Mouse (Mus musculus) MEL (cell line): ENCODE measurements around the gene Nrxn3. TPM values are rescaled to one million over a fixed set of nuclear protein-coding genes. Genes with fewer than 3 reads are reported as not detected.

Experiments
- DNase-seq: peaks from one replicate; pipeline ENCODE4 v3.0.0; 2011; ENCODE audit warnings: low read depth, low spot score
- H3K27ac ChIP-seq: 2 replicates; pipeline ENCODE4 v1.5.1; 2012; ENCODE audit warnings: low read depth, mild to moderate bottlenecking, control low read depth, low read length, moderate library complexity; ENCODE audit not compliant: control insufficient read depth
- H3K27me3 ChIP-seq, 2 experiments: fragments of 150-350 bp in 1 of 2; sonication (generic) in 1 of 2; 2 replicates each; pipeline ENCODE4 v1.6.1; 2012; ENCODE audit warnings: low read length in 2 of 2, mild to moderate bottlenecking in 2 of 2, improper control_type of control experiment in 1 of 2, moderate library complexity in 1 of 2; ENCODE audit not compliant: insufficient read depth in 2 of 2, control insufficient read depth in 1 of 2
- H3K36me3 ChIP-seq, 2 experiments: 2 replicates each; pipeline ENCODE4 v1.6.1; 2012 to 2014; ENCODE audit warnings: low read length in 2 of 2, improper control_type of control experiment in 1 of 2, inconsistent platforms in 1 of 2, mild to moderate bottlenecking in 1 of 2; ENCODE audit not compliant: insufficient read depth in 2 of 2, control insufficient read depth in 1 of 2
- H3K4me1 ChIP-seq, 2 experiments: fragments of 150-350 bp in 1 of 2; sonication (generic) in 1 of 2; 2 replicates each; pipeline ENCODE4 v1.6.1; 2012; ENCODE audit warnings: low read length in 2 of 2, improper control_type of control experiment in 1 of 2, mild to moderate bottlenecking in 1 of 2; ENCODE audit not compliant: insufficient read depth in 2 of 2, control insufficient read depth in 1 of 2
- H3K4me3 ChIP-seq, 2 experiments: fragments of 150-350 bp in 1 of 2; sonication (generic) in 1 of 2; 2 replicates each; pipeline ENCODE4 v1.5.1; 2012; ENCODE audit warnings: low read depth in 2 of 2, low read length in 2 of 2, mild to moderate bottlenecking in 2 of 2, moderate library complexity in 2 of 2, control low read depth in 1 of 2, improper control_type of control experiment in 1 of 2; ENCODE audit not compliant: control insufficient read depth in 1 of 2, insufficient read depth in 1 of 2
- H3K79me2 ChIP-seq: 2 replicates; pipeline ENCODE4 v1.6.1; 2012; ENCODE audit warnings: mild to moderate bottlenecking, low read length, moderate library complexity; ENCODE audit not compliant: control insufficient read depth, poor library complexity, insufficient read depth
- H3K9ac ChIP-seq: 2 replicates; pipeline ENCODE4 v1.6.1; 2012; ENCODE audit warnings: low read depth, mild to moderate bottlenecking, control low read depth, low read length, moderate library complexity; ENCODE audit not compliant: control insufficient read depth, poor library complexity, severe bottlenecking
- H3K9me3 ChIP-seq: fragments of 150-350 bp; sonication (generic); replicated peaks from 2 replicates; pipeline ENCODE4 v1.6.1; 2012; ENCODE audit warnings: mild to moderate bottlenecking, low read length, improper control_type of control experiment, moderate library complexity; ENCODE audit not compliant: insufficient read depth
- CHD2 ChIP-seq: IDR thresholded peaks from 2 replicates; pipeline ENCODE4 v1.6.1; 2011; ENCODE audit warnings: low read length, improper control_type of control experiment
- CTCF ChIP-seq, 3 experiments: IDR thresholded peaks in 2 of 3; conservative IDR thresholded peaks in 1 of 3; 2 replicates each; pipeline ENCODE4 v1.5.1; 2011 to 2012; ENCODE audit warnings: low read length in 3 of 3, low read depth in 2 of 3, mild to moderate bottlenecking in 2 of 3, improper control_type of control experiment in 1 of 3, inconsistent platforms in 1 of 3, mixed read lengths in 1 of 3, moderate library complexity in 1 of 3; ENCODE audit not compliant: control insufficient read depth in 1 of 3, insufficient read depth in 1 of 3, poor library complexity in 1 of 3, severe bottlenecking in 1 of 3
- E2F4 ChIP-seq: IDR thresholded peaks from 2 replicates; pipeline ENCODE4 v1.6.1; 2011; ENCODE audit warnings: low read depth, low read length, improper control_type of control experiment, borderline replicate concordance
- ELF1 ChIP-seq: IDR thresholded peaks from 2 replicates; pipeline ENCODE4 v1.6.1; 2014; ENCODE audit warnings: low read depth, mild to moderate bottlenecking, inconsistent platforms, low read length, improper control_type of control experiment, moderate library complexity
- ETS1 ChIP-seq: IDR thresholded peaks from 2 replicates; pipeline ENCODE4 v1.6.1; 2012; ENCODE audit warnings: low read depth, mild to moderate bottlenecking, inconsistent platforms, low read length, improper control_type of control experiment, moderate library complexity
- GABPA ChIP-seq: IDR thresholded peaks from 2 replicates; pipeline ENCODE4 v1.6.1; 2012; ENCODE audit warnings: low read depth, mild to moderate bottlenecking, inconsistent platforms, low read length, improper control_type of control experiment, moderate library complexity
- GATA1 ChIP-seq: IDR thresholded peaks from 2 replicates; pipeline ENCODE4 v1.6.1; 2011; ENCODE audit warnings: low read depth, low read length, improper control_type of control experiment
- JUND ChIP-seq: IDR thresholded peaks from 2 replicates; pipeline ENCODE4 v1.6.1; 2011; ENCODE audit warnings: low read depth, mild to moderate bottlenecking, improper control_type of control experiment, low read length
- KAT2A ChIP-seq: conservative IDR thresholded peaks from 2 replicates; pipeline ENCODE4 v1.6.1; 2012; ENCODE audit warnings: low read depth, low read length, improper control_type of control experiment, inconsistent platforms
- MAFK ChIP-seq: IDR thresholded peaks from 2 replicates; pipeline ENCODE4 v1.6.1; 2011; ENCODE audit warnings: low read depth, mild to moderate bottlenecking, low read length, improper control_type of control experiment, borderline replicate concordance
- MAX ChIP-seq: IDR thresholded peaks from 2 replicates; pipeline ENCODE4 v1.6.1; 2011; ENCODE audit warnings: low read length, improper control_type of control experiment
- MAZ ChIP-seq: IDR thresholded peaks from 2 replicates; pipeline ENCODE4 v1.6.1; 2012; ENCODE audit warnings: low read depth, mild to moderate bottlenecking, inconsistent platforms, low read length, improper control_type of control experiment
- NELFE ChIP-seq: IDR thresholded peaks from 2 replicates; pipeline ENCODE4 v1.6.1; 2011; ENCODE audit warnings: low read depth, low read length, improper control_type of control experiment
- NRF1 ChIP-seq: IDR thresholded peaks from 2 replicates; pipeline ENCODE4 v1.6.1; 2014; ENCODE audit warnings: low read depth, mild to moderate bottlenecking, inconsistent platforms, low read length, improper control_type of control experiment, moderate library complexity; ENCODE audit not compliant: poor library complexity, insufficient read depth, severe bottlenecking
- POLR2AphosphoS2 ChIP-seq: IDR thresholded peaks from 2 replicates; pipeline ENCODE4 v1.6.1; 2011; ENCODE audit warnings: low read length, improper control_type of control experiment
- RAD21 ChIP-seq: IDR thresholded peaks from 2 replicates; pipeline ENCODE4 v1.6.1; 2011; ENCODE audit warnings: mild to moderate bottlenecking, low read depth, low read length, improper control_type of control experiment
- RCOR1 ChIP-seq: IDR thresholded peaks from 2 replicates; pipeline ENCODE4 v1.6.1; 2012; ENCODE audit warnings: low read depth, mild to moderate bottlenecking, inconsistent platforms, low read length, improper control_type of control experiment
- SMC3 ChIP-seq: IDR thresholded peaks from 2 replicates; pipeline ENCODE4 v1.6.1; 2011; ENCODE audit warnings: low read depth, low read length, improper control_type of control experiment
- TAL1 ChIP-seq: IDR thresholded peaks from 2 replicates; pipeline ENCODE4 v1.6.1; 2012; ENCODE audit warnings: mild to moderate bottlenecking, inconsistent platforms, low read length, moderate library complexity, mixed read lengths
- TBP ChIP-seq: IDR thresholded peaks from 2 replicates; pipeline ENCODE4 v1.8.0; 2011; ENCODE audit warnings: low read depth, low read length, improper control_type of control experiment
- TCF12 ChIP-seq: IDR thresholded peaks from 2 replicates; pipeline ENCODE4 v1.6.1; 2014; ENCODE audit warnings: low read depth, mild to moderate bottlenecking, inconsistent platforms, low read length, improper control_type of control experiment, moderate library complexity
- USF1 ChIP-seq: IDR thresholded peaks from 2 replicates; pipeline ENCODE4 v1.6.1; 2014; ENCODE audit warnings: low read depth, mild to moderate bottlenecking, inconsistent platforms, low read length, improper control_type of control experiment, moderate library complexity
- USF2 ChIP-seq, 2 experiments: IDR thresholded peaks; 2 replicates each; pipeline ENCODE4 v1.6.1; 2011 to 2012; ENCODE audit warnings: improper control_type of control experiment in 2 of 2, low read length in 2 of 2, borderline replicate concordance in 1 of 2, inconsistent platforms in 1 of 2, low read depth in 1 of 2, mild to moderate bottlenecking in 1 of 2; ENCODE audit not compliant: insufficient read depth in 1 of 2
- ZMIZ1 ChIP-seq: IDR thresholded peaks from 2 replicates; pipeline ENCODE4 v1.6.1; 2012; ENCODE audit warnings: low read depth, mild to moderate bottlenecking, inconsistent platforms, low read length, improper control_type of control experiment, moderate library complexity
- polyA plus RNA-seq, 2 experiments: library from polyadenylated mRNA; stranded (reverse) in 1 of 2; unstranded in 1 of 2; fragments of >175 nt in 1 of 2; fragments of >200 nt in 1 of 2; gene quantifications; 2 replicates each; pipeline versions ENCODE4 v1.2.1 to v1.2.4; 2012; ENCODE audit warnings: low replicate concordance in 2 of 2, low read depth in 1 of 2; ENCODE audit not compliant: insufficient read length in 2 of 2, insufficient read depth in 1 of 2, missing spikeins in 1 of 2
- total RNA-seq: library from RNA; depleted of rRNA; stranded (reverse); fragments of 300-350 nt; gene quantifications from 2 replicates; pipeline ENCODE4 v1.2.3, GENCODE M21; 2012

The Nrxn3 gene
- total and polyA plus RNA-seq, 3 experiments, result not detected

- no peaks in the 10 kb centered on the region for H3K27me3 ChIP-seq
- no peaks in the 10 kb centered on the region for H3K36me3 ChIP-seq
- DNase-seq, result no peak
- H3K4me3 ChIP-seq, result no peak overlapping the region
- no peaks in the 10 kb centered on the region for H3K4me1 ChIP-seq
- TF ChIP-seq CHD2 (no peak), NRF1 (no peak), KAT2A (no peak), SMC3 (no peak), ZMIZ1 (no peak), ELF1 (no peak), USF2 (IDR thresholded peaks at IDR 0.05; ENCODE audit: borderline replicate concordance in 1 of 2, insufficient read depth in 1 of 2, low read depth in 1 of 2, low read length in 2 of 2) (no peak), CTCF (IDR thresholded peaks at IDR 0.05 in 2 of 3, conservative IDR thresholded peaks at IDR 0.05 in 1 of 3; ENCODE audit: control insufficient read depth in 1 of 3, insufficient read depth in 1 of 3, low read depth in 2 of 3, low read length in 3 of 3, poor library complexity in 1 of 3, severe bottlenecking in 1 of 3) (no peak), NELFE (no peak), RCOR1 (no peak), USF1 (no peak), JUND (no peak), TCF12 (no peak)
- no peaks in the 10 kb centered on the region for H3K9me3 ChIP-seq
- H3K27ac ChIP-seq, result no peak overlapping the region
- H3K9ac ChIP-seq, result no peak overlapping the region
- H3K79me2 ChIP-seq, result no peaks in the 10 kb centered on the region
These were observed 1437.2 kb downstream of the Nrxn3 start for GRCm38 (mm10) chr12:90159911-90160310.

DNA sequence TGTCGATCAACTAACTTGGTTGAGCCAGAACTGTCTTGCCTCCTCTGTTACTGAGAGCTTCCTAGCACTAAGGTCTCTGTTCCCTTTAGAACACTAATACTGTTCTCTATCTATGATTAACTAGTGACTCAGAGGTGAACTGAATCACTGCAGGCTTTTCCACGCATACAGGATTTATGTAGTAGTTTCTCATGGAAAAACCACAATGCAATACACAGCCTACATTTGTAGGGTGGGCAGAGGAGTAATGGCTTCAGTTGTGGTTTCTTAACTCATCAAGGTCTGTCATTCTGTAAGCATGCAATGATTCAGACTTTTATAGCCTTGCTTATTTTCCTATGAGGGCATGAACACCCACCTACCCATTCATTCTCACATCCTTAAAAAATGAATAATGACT is 1443.4 kb downstream of the Nrxn3 start:
- TF ChIP-seq JUND (no peak), ETS1 (no peak)
- no peak overlapping the region for H3K9ac ChIP-seq
- H3K27me3 ChIP-seq, result no peaks in the 10 kb centered on the region
- H3K36me3 ChIP-seq, result no peaks in the 10 kb centered on the region
- H3K27ac ChIP-seq, result no peak overlapping the region
- no peaks in the 10 kb centered on the region for H3K9me3 ChIP-seq
- DNase-seq, result no peak
- no peaks in the 10 kb centered on the region for H3K79me2 ChIP-seq
- H3K4me1 ChIP-seq, result no peaks in the 10 kb centered on the region
- H3K4me3 ChIP-seq, result no peak overlapping the region

- no peaks in the 10 kb centered on the region for H3K36me3 ChIP-seq
- H3K4me1 ChIP-seq, result no peaks in the 10 kb centered on the region
- TF ChIP-seq TCF12 (no peak), SMC3 (no peak), TBP (no peak), TAL1 (no peak), MAX (no peak), CTCF (IDR thresholded peaks at IDR 0.05 in 2 of 3, conservative IDR thresholded peaks at IDR 0.05 in 1 of 3; ENCODE audit: control insufficient read depth in 1 of 3, insufficient read depth in 1 of 3, low read depth in 2 of 3, low read length in 3 of 3, poor library complexity in 1 of 3, severe bottlenecking in 1 of 3) (no peak), CHD2 (no peak), GABPA (no peak), GATA1 (no peak), NELFE (no peak), POLR2AphosphoS2 (no peak), MAFK (no peak), USF2 (IDR thresholded peaks at IDR 0.05; ENCODE audit: borderline replicate concordance in 1 of 2, insufficient read depth in 1 of 2, low read depth in 1 of 2, low read length in 2 of 2) (no peak), RAD21 (no peak), ETS1 (no peak), E2F4 (no peak), MAZ (no peak)
- no peak for DNase-seq
- no peak overlapping the region for H3K9ac ChIP-seq
- no peaks in the 10 kb centered on the region for H3K9me3 ChIP-seq
- H3K79me2 ChIP-seq, result no peaks in the 10 kb centered on the region
- no peak overlapping the region for H3K4me3 ChIP-seq
- no peaks in the 10 kb centered on the region for H3K27me3 ChIP-seq
- H3K27ac ChIP-seq, result no peak overlapping the region
These were observed 1458.9 kb downstream of the Nrxn3 start for GRCm38 (mm10) chr12:90181566-90181965.
